Mouse (Mus musculus) forebrain, embryonic 11.5 days (tissue): ENCODE measurements around the gene S100z. TPM values are rescaled to one million over a fixed set of nuclear protein-coding genes. Genes with fewer than 3 reads are reported as not detected.

Experiments used
- ATAC-seq: fragments of 200-750 bp; cut with Nextera tagmentation; replicated peaks from 2 replicates; pipeline ENCODE4 v1.8.0; 2017; ENCODE audit warnings: moderate TSS enrichment; ENCODE audit not compliant: low FRiP score
- DNase-seq: peaks from one replicate; pipeline ENCODE4 v3.0.0-alpha.2; 2017; ENCODE audit warnings: low spot score
- H3K27ac ChIP-seq: fragments of 300-500 bp; sonication (generic); 2 replicates; pipeline ENCODE4 v1.5.1; 2014; ENCODE audit warnings: low read depth, low read length
- H3K27me3 ChIP-seq: fragments of 300-500 bp; sonication (generic); 2 replicates; pipeline ENCODE4 v1.6.1; 2014; ENCODE audit warnings: mild to moderate bottlenecking, low read length, mixed read lengths; ENCODE audit not compliant: control insufficient read depth, insufficient read depth
- H3K36me3 ChIP-seq: fragments of 300-500 bp; sonication (generic); 2 replicates; pipeline ENCODE4 v1.6.1; 2014; ENCODE audit warnings: mild to moderate bottlenecking, low read length, moderate library complexity, mixed read lengths; ENCODE audit not compliant: control insufficient read depth, insufficient read depth
- H3K4me1 ChIP-seq: fragments of 300-500 bp; sonication (generic); replicated peaks from 2 replicates; pipeline ENCODE4 v1.6.1; 2014; ENCODE audit warnings: low read length, mixed read lengths; ENCODE audit not compliant: control insufficient read depth, insufficient read depth
- H3K4me2 ChIP-seq: fragments of 300-500 bp; sonication (generic); 2 replicates; pipeline ENCODE4 v1.6.1; 2014; ENCODE audit warnings: low read depth, mild to moderate bottlenecking, low read length, moderate library complexity, mixed read lengths; ENCODE audit not compliant: severe bottlenecking
- H3K4me3 ChIP-seq: fragments of 300-500 bp; sonication (generic); 2 replicates; pipeline ENCODE4 v1.5.1; 2014; ENCODE audit warnings: low read depth, low read length
- H3K9ac ChIP-seq: fragments of 300-500 bp; sonication (generic); 2 replicates; pipeline ENCODE4 v1.6.1; 2014; ENCODE audit warnings: low read length
- H3K9me3 ChIP-seq: fragments of 300-500 bp; sonication (generic); 2 replicates; pipeline ENCODE4 v1.6.1; 2016; ENCODE audit warnings: low read length, mixed read lengths; ENCODE audit not compliant: control insufficient read depth
- WGBS: fragments of 180-500 bp; shearing (Covaris S2); extraction: QIAGEN DNeasy Blood & Tissue Kit; methylation state at CpG from one replicate; pipeline ENCODE4 v1.1.7; 2014; 5-methylcytosine and 5-hydroxymethylcytosine counted together
- polyA plus RNA-seq: library from polyadenylated mRNA; unstranded; fragments of >200 nt; fragmentation: Nextera tagmentation; extraction: Ambion mirVana; gene quantifications from 2 replicates; pipeline ENCODE4 v1.2.1, GENCODE M21; 2014

Gene S100z
- polyA plus RNA-seq, 1 experiment from 2014 or later: 1.7 TPM

DNA sequence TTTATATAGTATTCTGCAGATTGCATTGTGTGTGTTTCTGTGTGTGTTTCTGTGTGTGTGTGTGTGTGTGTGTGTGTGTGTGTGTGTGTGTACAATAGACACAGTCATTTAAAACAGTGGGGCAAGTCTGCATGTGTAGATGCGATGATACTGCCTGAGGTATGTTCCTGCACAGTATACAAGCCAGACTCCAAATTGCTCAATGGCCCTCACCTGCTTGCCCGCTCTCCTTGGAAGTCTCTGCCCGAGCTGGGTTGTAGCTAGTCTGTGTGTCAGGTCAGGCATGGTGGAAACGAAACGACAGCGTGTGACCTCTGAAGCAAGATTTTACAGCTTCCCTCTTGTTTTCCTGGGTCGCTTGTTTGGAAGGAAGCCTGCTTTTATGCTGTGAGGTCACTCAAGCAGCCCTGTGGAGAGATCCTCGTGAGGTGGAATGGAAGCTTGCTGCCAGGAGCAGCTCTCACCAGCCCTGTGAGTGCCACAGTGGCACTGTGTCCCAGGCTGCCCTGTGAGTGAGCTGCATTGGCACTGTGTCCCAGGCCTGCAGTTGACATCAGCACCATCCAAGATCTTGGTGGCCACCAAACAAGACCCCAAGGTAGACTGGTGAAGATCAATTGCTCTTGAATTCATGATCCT, 24.9 kb upstream of the S100z start:
- WGBS: 82% methylated on average over 8 of the region's 8 CpGs
- no peaks in the 10 kb centered on the region for H3K36me3 ChIP-seq
- H3K9me3 ChIP-seq: no peaks in the 10 kb centered on the region
- H3K27me3 ChIP-seq: no peaks in the 10 kb centered on the region
- no peak overlapping the region for H3K27ac ChIP-seq
- ATAC-seq (no peak), DNase-seq (no peak)
- H3K4me3 ChIP-seq: no peak overlapping the region
- H3K9ac ChIP-seq: no peak overlapping the region
- no peaks in the 10 kb centered on the region for H3K4me1 ChIP-seq
- H3K4me2 ChIP-seq: no peak overlapping the region

DNA sequence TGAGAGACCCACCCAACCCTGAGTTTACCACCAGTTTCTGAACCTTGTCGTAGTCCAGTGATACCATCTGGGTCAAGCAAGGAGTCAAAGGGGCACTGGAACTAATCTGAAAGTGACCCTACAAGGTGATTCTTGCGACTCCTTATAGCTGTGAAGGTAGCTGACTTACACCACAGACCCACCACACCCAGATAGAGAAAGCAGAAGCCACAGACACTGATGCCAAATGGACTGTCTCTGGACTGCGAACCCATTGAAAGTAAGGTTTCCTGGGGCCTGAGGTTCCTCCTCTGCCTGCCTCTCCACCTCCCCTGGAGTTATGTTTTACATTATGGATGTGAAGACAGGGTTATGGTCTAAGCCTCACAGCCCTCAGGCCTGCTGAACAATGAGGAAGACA, 18.1 kb upstream of the S100z start:
- ATAC-seq (no peak), DNase-seq (no peak)
- H3K9ac ChIP-seq: no peak overlapping the region

DNA sequence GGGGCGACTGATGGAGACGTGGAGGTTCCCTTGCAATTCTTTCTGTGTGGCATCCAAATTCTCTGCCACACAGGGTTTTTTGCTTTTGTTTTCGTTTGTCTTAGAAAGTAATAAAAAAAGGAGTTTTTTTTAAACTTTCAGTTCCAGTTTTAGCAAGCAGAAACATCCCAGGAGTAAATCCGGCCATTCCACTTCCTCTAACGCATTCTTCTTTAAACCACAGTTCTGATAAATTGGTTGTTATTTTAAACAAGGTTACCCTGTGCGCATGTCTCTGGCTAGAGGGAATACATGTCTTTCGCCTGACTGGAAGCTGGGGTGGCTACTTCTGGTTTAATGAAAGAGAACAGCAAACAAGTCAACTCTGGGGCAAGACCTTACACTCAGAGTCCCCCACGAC, 16.3 kb upstream of the S100z start:
- no peak for ATAC-seq
- no peaks in the 10 kb centered on the region for H3K9me3 ChIP-seq
- DNase-seq: no peak
- no peaks in the 10 kb centered on the region for H3K36me3 ChIP-seq
- H3K4me3 ChIP-seq: no peak overlapping the region
- no peak overlapping the region for H3K27ac ChIP-seq
- no peak overlapping the region for H3K4me2 ChIP-seq
- H3K27me3 ChIP-seq: no peaks in the 10 kb centered on the region
- H3K9ac ChIP-seq: no peak overlapping the region
- peaks cover 3% of the 10 kb centered on the region; the same call in 1 of the 2 replicates for H3K4me1 ChIP-seq
- WGBS: 87% methylated on average over 8 of the region's 8 CpGs

More for the DNA sequence above, 18.1 kb upstream of the S100z start:
- Histone ChIP-seq H3K4me2 (no peak overlapping the region), H3K4me3 (no peak overlapping the region), H3K36me3 (no peaks in the 10 kb centered on the region), H3K4me1 (peaks cover 3% of the 10 kb centered on the region; the same call in 1 of the 2 replicates), H3K27ac (no peak overlapping the region), H3K27me3 (no peaks in the 10 kb centered on the region), H3K9me3 (no peaks in the 10 kb centered on the region)
- 93% methylated on average over 3 of the region's 3 CpGs for WGBS

DNA sequence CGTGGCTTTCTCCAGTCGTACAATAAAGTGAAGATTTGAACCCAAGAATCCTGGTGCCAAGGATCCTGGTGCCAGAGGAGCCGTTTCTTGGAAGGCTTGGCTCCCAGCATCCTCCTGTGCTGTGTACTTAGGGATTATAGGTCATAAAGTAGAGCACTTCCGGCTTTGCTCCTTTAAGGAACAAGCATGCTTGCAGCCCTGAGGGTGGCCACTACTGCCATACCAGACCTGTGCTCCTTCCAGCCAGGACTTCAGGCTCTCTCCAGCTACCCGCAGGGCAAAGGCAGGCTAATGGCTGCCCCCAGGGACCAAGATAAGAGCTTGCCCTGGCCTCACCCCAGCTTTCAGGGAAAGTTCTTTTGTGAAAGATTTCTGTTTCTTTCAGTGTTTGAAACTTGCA, 14.8 kb upstream of the S100z start:
- Histone ChIP-seq H3K4me2 (no peak overlapping the region), H3K4me1 (peaks cover 3% of the 10 kb centered on the region; the same call in 1 of the 2 replicates), H3K27me3 (no peaks in the 10 kb centered on the region), H3K27ac (no peak overlapping the region), H3K36me3 (no peaks in the 10 kb centered on the region), H3K9ac (no peak overlapping the region), H3K4me3 (no peak overlapping the region), H3K9me3 (no peaks in the 10 kb centered on the region)
- 75% methylated on average over 5 of the region's 5 CpGs for WGBS
- ATAC-seq: no peak
- no peak for DNase-seq

DNA sequence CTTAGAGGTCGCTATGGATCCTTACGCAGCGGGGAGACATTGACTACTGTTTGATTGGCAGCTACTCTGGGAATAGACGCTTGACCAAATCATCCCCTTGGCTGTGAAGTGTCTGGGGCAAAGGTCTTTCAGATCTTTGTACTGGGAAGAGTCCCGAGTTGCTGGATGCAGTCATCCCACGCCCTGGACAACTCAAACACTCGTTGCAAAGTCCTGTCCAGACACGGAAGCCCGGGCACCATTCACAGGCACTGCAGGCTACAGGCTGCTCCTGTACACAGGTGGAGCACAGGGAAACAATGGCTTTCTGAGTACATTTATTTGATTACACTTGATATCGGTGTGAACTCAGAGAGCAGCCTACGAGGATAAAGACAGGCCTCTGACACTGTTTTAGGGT, 12.8 kb upstream of the S100z start:
- Histone ChIP-seq H3K27ac (no peak overlapping the region), H3K27me3 (no peaks in the 10 kb centered on the region), H3K4me2 (no peak overlapping the region), H3K36me3 (no peaks in the 10 kb centered on the region), H3K9ac (no peak overlapping the region), H3K9me3 (no peaks in the 10 kb centered on the region), H3K4me3 (no peak overlapping the region), H3K4me1 (no peaks in the 10 kb centered on the region)
- DNase-seq: no peak
- ATAC-seq: no peak
- WGBS: 70% methylated on average over 11 of the region's 11 CpGs

DNA sequence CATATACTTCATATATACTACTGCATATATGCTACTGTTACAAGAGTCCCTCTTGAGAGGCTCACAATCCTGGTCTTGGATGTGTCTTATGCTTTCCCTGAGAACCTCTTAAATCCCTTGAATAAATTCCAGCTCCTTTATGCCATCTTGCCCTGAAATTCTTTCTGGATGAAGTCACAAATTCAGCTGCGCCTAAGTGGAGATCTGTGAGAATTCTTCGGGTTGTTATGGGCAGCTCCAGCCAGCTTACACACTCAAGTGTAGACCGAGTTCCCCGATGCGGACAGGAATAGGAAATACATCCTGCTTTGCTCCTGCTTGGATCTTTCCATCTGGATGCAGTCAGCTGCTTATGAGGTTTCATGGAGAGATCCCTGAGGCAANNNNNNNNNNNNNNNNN, 6.1 kb upstream of the S100z start:
- H3K4me2 ChIP-seq: no peak overlapping the region
- H3K4me3 ChIP-seq: no peak overlapping the region
- ATAC-seq (no peak), DNase-seq (no peak)
- WGBS: 56% methylated on average over 5 of the region's 5 CpGs
- H3K27me3 ChIP-seq: no peaks in the 10 kb centered on the region
- H3K27ac ChIP-seq: no peak overlapping the region
- H3K9me3 ChIP-seq: no peaks in the 10 kb centered on the region
- no peaks in the 10 kb centered on the region for H3K4me1 ChIP-seq
- H3K9ac ChIP-seq: no peak overlapping the region
- H3K36me3 ChIP-seq: no peaks in the 10 kb centered on the region

DNA sequence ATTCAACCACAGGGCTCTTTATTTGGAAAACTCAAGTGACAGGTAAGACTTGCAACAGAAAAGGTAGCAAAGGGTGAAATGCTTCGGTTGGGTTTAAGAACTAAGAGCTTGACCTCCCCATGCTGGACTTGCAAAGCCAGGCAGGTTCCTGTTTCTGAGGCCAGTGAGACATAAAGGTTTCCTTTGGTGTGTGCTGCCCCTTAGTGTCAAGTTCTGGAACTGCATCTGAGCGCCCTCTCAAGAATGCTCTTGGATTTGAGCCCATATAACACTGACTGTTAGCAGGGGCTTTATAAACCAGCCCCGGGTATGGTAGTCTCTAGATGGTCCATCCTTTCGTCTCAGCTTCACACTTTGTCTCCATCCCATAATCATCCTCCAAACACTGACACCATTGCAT, 2.9 kb upstream of the S100z start:
- Histone ChIP-seq H3K27ac (no peak overlapping the region), H3K36me3 (no peaks in the 10 kb centered on the region), H3K27me3 (no peaks in the 10 kb centered on the region), H3K4me1 (no peaks in the 10 kb centered on the region), H3K4me3 (no peak overlapping the region), H3K9me3 (no peaks in the 10 kb centered on the region), H3K4me2 (no peak overlapping the region), H3K9ac (no peak overlapping the region)
- DNase-seq (peak; percentile 89), ATAC-seq (peak; percentile 49; the same call in 1 of the 2 replicates)
- WGBS: 26% methylated on average over 4 of the region's 4 CpGs

DNA sequence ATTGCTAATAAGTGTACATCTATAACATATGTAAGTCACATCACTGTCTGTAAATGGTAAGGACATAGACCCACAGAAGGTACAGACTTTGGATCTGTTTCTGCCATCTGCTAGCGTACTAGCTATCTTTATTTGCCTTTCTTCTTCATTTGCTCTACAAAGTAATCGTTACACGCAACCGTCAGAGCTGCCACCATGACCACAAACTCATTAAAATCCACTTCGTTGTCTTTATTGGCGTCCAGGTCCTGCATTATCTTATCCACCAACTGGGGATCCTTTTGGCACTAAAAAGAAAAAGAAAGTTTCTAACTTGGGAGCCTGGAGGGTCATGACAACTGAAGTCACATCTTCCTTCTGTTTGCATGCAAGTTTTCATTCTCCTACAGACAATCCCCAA, 1.3 kb downstream of the S100z start:
- Histone ChIP-seq H3K4me3 (no peak overlapping the region), H3K4me1 (no peaks in the 10 kb centered on the region), H3K9me3 (no peaks in the 10 kb centered on the region), H3K4me2 (no peak overlapping the region), H3K27me3 (no peaks in the 10 kb centered on the region), H3K27ac (no peak overlapping the region), H3K36me3 (no peaks in the 10 kb centered on the region), H3K9ac (no peak overlapping the region)
- ATAC-seq (no peak), DNase-seq (no peak)
- WGBS: 88% methylated on average over 6 of the region's 6 CpGs

DNA sequence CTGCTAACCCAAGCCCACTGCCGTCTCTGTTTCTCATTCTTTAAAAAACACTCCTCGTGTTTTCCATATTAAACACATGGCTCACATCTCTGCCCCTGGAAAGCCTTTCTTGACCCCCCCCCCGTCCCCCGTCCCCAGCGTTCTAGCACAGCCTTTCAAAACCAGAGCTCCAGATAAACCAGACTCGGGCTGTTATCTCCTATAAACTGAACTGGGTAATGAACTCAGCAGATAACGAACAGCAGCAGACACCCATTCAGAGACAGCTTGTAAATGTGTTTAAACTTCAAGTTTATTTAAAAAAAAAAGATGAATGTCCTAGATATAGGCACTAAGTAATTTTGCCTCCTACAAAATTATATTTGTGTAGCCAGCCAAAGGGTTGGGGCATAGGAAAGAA, 3.4 kb downstream of the S100z start:
- DNase-seq (no peak), ATAC-seq (no peak)
- Histone ChIP-seq H3K4me3 (no peak overlapping the region), H3K9me3 (no peaks in the 10 kb centered on the region), H3K27me3 (no peaks in the 10 kb centered on the region), H3K4me1 (no peaks in the 10 kb centered on the region), H3K4me2 (no peak overlapping the region), H3K36me3 (no peaks in the 10 kb centered on the region), H3K9ac (no peak overlapping the region), H3K27ac (no peak overlapping the region)
- 79% methylated on average over 7 of the region's 7 CpGs for WGBS
